Mouse (Mus musculus) ES-Bruce4 (cell line): Measurements from ENCODE around the gene H1f0.

Experiments
- EP300 ChIP-seq: IDR thresholded peaks from 2 replicates; pipeline ENCODE4 v1.6.1; 2011; ENCODE audit warnings: low read depth, low read length; ENCODE audit not compliant: insufficient read depth
- POLR2A ChIP-seq: IDR thresholded peaks from one replicate; pipeline ENCODE4 v1.8.1; 2011; ENCODE audit warnings: low read length; ENCODE audit not compliant: insufficient read depth

DNA sequence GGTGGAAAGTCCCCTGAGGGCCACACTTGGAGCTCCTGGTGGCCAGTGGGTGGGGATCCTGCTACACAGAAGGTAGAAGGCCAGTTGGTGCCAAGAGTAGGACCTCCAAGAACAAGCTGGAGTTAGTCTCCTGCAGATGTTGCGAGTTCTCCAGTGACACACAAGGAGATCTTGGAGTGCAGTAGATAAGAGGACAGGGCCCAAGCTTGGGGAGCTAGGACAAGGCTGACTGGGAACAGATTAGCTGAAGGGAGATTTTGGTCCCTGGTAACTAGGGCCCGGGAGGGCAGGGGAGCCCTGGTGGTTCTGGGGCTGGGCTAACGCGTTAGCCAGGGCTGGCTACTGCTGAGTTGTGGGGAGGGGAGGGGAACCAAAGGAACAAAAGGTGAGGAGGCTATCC lies 32.3 kb upstream of the H1f0 start:
- TF ChIP-seq POLR2A (no peak), EP300 (no peak)
